Mouse (Mus musculus) neutrophil, adult 5-6 weeks (primary cell): ENCODE data around the gene Ablim1. TPM values are rescaled to one million over a fixed set of nuclear protein-coding genes. Genes with fewer than 3 reads are reported as not detected.

ENCODE experiments used
- ATAC-seq: fragments of 151-379, 151-347 bp; 2 replicates; pipeline ENCODE4 v1.8.0; 2017; ENCODE audit warnings: mild to moderate bottlenecking, moderate TSS enrichment; ENCODE audit not compliant: insufficient number of reproducible peaks, poor library complexity, low FRiP score, severe bottlenecking; ENCODE audit errors: extremely low read depth
- total RNA-seq: library from RNA; stranded (forward); fragments of 200-1000 nt; gene quantifications from 2 replicates; pipeline ENCODE4 v1.2.3, GENCODE M21; 2017

The Ablim1 gene
- total RNA-seq, 1 experiment from 2014 or later = 255 TPM

DNA sequence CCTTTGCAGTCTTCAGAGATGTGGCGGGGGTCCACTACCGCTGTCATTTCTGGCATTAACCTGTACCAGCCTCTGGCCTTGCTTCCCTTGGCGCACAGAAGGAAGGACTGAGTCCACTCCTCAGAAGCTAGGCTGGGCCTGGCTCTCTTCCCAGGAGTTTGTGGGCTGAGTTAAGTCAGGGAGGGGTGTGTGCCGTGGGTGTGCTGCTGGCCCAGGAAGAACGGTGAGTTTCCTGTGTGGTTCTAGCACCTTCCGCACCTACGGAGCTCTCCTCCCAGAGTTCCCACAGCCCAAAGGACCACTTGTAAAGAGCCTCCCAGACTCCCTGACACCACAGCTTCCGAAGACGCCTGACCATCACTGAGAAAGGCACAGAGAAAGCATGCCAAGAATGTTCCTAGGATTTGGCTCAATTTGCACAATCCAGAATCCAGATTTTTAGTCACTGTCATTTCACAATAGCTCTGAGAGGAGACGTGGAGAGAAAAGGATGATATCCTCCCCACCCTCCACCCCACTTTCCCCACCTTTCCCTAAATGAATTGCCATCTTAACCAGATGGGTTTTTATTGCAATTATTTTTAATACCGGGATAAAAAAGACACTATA, 75.4 kb downstream of the Ablim1 start:
- ATAC-seq = no peak

GRCm38 (mm10) chr19:57238461-57238860, 76.3 kb downstream of the Ablim1 start:
- ATAC-seq = no peak

DNA sequence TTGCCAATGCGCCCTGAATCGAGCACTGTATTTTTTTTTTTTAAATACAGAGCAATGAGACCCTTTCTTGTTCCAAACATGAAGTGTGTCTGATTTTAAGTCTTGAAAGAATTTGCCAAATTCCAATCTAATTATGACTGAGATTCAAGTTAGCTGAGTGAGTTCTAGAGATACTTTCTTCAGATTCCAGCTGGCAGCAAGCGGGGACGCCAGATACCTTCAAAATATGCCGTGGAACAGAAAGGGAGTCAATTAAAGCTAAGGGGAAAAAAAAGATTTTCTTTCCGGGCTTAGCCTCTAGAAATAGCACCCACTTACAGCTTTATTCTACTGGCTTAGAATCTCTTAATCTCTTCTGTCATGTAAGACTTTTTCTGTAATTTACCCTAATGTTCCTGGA, 77.2 kb downstream of the Ablim1 start:
- no peak for ATAC-seq

DNA sequence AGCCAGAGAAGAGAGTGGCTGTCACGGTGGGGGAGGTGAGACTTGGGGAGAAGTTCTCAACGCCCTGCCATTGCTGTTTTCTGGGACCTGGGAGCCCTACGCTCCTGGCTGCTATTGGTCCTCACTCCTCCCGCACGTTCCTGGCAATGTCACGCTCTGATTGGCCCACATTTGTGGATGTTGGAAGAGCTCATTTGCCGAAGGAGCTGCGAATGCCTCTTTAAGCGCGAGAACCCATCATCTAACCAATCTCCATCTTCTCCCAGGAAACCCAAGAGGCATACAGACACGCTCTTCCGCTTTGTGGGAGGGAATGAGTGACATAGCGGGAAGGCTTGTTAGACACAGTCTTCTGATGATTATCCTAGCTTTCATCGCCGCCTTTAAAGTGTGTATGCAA, 78.1 kb downstream of the Ablim1 start:
- ATAC-seq = no peak

DNA sequence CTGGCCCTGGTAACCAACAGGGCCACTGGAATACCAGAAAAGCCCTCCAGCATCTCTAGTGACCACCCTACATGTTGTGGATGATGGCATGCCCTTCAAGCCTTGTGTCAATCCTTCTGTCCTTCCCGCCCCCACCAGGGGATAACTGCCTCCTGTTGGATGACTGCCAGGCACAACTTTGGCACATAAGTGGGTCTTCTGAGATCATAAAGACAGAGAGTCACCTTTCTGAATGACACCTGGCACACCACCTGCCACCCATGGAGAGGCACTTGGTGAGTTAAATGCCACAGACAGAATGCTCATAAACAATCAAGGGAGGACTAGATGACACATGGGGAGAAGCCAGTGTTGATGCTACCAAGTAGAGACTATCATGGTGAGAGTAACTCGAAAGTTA, 78.8 kb downstream of the Ablim1 start:
- no peak for ATAC-seq

GRCm38 (mm10) chr19:57230996-57231395, 83.7 kb downstream of the Ablim1 start:
- ATAC-seq = no peak

GRCm38 (mm10) chr19:57229161-57229560, 85.6 kb downstream of the Ablim1 start:
- no peak for ATAC-seq

GRCm38 (mm10) chr19:57228576-57228975, 86.1 kb downstream of the Ablim1 start:
- no peak for ATAC-seq

DNA sequence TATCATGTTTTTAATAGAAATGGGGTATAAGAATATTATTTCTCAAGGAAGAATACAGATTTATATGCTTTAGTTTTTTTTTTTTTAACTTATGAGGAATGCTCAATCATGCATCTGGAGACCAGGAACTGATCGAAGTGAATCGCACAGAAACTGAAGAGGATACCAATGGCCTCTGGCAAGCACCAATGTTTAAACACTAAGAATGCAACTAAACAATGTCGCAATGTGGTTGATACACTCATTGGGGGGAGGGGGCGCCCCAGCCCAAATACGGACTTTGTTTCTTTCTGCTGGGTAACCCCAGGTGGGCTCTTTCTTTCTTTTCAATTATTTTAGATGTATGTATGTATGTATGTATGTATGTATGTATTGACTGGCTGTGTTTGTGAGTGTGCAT, 90.3 kb downstream of the Ablim1 start:
- no peak for ATAC-seq

DNA sequence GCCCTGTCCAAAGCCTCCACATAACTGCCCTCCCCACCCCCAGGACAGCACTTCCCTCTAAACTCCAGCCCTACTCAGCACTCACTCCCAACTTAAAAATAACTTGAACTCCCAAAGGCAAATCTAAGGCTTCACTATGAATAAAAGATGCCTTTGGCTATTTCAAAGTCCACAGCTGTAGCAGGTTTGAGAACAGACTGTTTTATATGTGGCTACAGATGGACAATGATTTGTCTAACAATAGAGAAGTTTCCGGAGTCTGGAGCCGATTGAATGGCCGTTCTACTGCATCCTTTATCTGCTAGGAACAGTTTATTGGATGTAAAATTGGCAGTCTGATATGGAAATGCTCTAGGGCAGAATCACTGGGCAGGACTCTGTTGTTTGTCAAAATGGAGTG, 91.0 kb downstream of the Ablim1 start:
- no peak for ATAC-seq

DNA sequence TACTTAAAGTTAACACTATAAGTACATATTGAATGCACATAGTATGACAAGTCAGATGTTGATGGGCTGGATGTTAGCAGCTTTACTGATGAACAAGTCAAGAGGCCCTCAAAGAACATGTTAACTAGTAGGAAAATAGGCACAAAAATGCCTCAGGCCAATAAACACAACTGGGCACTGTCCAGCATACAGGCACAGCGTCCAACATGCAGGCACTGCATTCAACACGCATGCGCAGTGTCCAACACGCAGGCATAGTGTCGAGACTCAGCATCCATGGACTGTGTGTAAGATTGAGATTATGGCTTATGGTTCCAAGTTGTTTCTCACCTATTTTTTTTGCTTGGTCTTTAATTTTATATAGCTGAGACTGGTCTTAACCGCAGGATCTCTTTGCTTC, 92.1 kb downstream of the Ablim1 start:
- ATAC-seq = no peak

DNA sequence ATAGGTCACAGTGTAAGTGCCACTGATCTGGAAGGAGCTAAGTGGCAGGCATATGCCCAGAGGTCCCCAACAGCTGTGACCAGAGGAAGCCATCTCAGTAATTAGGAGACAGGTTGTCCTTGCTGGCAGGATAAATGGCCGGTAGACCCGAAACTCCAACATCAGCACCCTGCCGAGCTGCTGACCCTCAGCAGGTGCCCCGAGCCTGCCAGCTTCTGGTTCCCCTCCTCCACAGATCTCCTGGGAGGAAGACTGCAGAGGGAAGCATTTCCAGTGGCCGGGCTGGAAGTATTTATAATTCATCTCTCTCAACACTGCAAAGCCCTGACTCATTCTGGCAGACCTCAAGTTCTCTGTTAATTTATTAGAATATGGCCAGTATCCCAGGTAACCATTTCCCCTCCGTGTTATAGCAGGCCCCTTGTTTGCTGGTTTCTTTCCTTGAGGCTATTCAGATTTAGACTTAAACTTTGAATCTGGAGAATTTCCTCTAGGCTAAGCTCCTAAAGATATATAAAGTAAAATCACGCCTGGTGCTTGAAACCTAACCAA, 93.0 kb downstream of the Ablim1 start:
- ATAC-seq = no peak

- no peak for ATAC-seq
Measured at GRCm38 (mm10) chr19:57219758-57220157, 95.0 kb downstream of the Ablim1 start.

GRCm38 (mm10) chr19:57217161-57217560, 97.6 kb downstream of the Ablim1 start:
- ATAC-seq = no peak

- no peak for ATAC-seq
Measured at GRCm38 (mm10) chr19:57215527-57215926, 99.2 kb downstream of the Ablim1 start.

- ATAC-seq = no peak
Measured at GRCm38 (mm10) chr19:57212406-57212805, 102.3 kb downstream of the Ablim1 start.

- no peak for ATAC-seq
Measured at GRCm38 (mm10) chr19:57211444-57212111, 103.1 kb downstream of the Ablim1 start.

- ATAC-seq = no peak
Measured at GRCm38 (mm10) chr19:57210924-57211323, 103.8 kb downstream of the Ablim1 start.

DNA sequence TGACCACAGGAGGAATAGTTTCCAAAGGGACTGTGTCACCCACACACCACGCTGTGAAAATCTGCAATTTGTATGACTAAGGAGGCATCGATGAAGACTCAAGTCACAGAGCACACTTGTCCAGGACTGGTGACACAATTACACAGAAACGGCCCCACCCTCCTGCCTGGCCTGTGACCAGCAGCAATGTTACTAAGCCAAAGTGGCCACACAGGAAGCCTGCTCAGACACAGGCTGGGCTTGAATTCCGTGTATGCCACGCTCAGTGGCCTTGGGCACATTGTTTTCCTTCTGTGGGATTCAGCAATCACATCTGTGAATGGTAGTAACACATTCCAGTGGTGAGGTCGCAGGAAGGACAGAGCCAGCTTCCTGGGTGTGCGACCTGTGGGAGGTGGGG, 110.6 kb downstream of the Ablim1 start:
- ATAC-seq = no peak

- ATAC-seq = no peak
Measured at GRCm38 (mm10) chr19:57202554-57202953, 112.2 kb downstream of the Ablim1 start.

DNA sequence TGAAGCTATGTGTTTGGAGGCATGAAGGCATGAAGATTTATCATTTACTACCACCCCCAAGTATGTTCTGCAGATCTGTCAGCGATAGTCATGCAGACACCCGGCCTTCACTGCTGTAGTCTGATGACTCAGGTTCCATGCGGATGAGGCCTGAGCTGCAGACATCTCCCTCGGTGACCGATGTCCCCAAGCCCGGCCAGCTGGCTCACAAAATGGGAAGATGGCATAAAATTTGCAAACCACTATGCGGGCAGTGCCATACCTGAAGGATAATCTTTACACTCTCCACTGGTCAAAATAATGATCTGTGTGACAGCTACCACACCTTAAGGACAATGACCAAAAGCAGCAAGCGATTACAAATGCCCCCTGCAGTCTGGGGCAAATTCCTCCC, 113.6 kb downstream of the Ablim1 start:
- ATAC-seq = no peak
